10 mouse cellular contexts compared by ENCODE assay signal in the genomic region with DNA sequence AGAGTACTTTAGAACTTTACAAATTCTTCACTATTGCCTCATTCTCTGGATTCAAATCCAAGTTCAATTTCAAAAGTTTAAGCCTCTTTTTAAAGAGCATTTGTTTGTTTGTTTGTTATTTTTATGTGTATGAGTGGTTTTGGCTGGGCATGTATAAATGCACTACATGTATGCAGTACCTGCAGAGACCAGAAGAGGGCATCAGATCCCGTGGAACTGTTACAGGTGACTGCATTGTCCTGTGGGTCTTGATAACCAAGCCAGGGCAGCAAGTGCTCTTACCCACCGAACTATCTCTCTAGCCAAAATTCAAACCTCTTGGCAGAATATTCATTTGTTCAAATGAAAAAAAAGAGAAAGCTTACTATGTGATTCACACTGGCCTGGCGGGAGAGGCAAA. TPM values are rescaled to one million over a fixed set of nuclear protein-coding genes. Genes with fewer than 3 reads are reported as not detected.
A peak's percentile ranks its signal among the peaks of the same experiment; 100 is the strongest.
DNase-seq lines count a peak whose midpoint lies in the region; ATAC-seq and TF ChIP-seq lines count a peak whose summit lies in the region.
"Had no signal": no experiment of that assay in that cellular context is flagged by ENCODE, and none has a peak within 500 bp of the region (broad histone marks: within the 10 kb centered on the region; RNA-seq: fewer than 3 reads in every experiment).

No protein-coding gene starts in this region.

- peak; percentile 57 for DNase-seq in kidney, postnatal 10 days
- no peak for DNase-seq in kidney, adult 18-20 months
- peak; percentile 59 for DNase-seq in R1 (ENCODE audit: low read depth, low spot score)
- peak; percentile 31 for DNase-seq in liver, postnatal 0 days
- DNase-seq in adrenal gland, postnatal 25 days = no peak
- DNase-seq in yolk sac, embryonic 10.5 days (ENCODE audit: low spot score) = no peak

- no peak overlapping the region for H3K4me3 ChIP-seq in E14TG2a.4 (replicated peaks; ENCODE audit: low read length)
- H3K4me3 ChIP-seq in liver, postnatal 0 days (ENCODE audit: low read depth, low read length) = no peak overlapping the region
- H3K4me3 ChIP-seq in forebrain, embryonic 13.5 days = no peak overlapping the region

- peaks cover 48% of the 10 kb centered on the region for H3K27me3 ChIP-seq in E14TG2a.4 (ENCODE audit: insufficient read depth, low read length)
- H3K27me3 ChIP-seq in liver, postnatal 0 days (ENCODE audit: insufficient read depth, low read length) = peaks cover 36% of the 10 kb centered on the region
- peaks cover 44% of the 10 kb centered on the region for H3K27me3 ChIP-seq in forebrain, embryonic 13.5 days

- no peak overlapping the region for H3K4me2 ChIP-seq in liver, postnatal 0 days (ENCODE audit: low read depth, low read length)
- no peak overlapping the region for H3K4me2 ChIP-seq in forebrain, embryonic 13.5 days

- TF ChIP-seq EP300 in liver, postnatal 0 days (IDR thresholded peaks at IDR 0.05; ENCODE audit: low read depth) = no peak

- no peaks in the 10 kb centered on the region for H3K9me3 ChIP-seq in E14TG2a.4 (ENCODE audit: low read length)
- H3K9me3 ChIP-seq in liver, postnatal 0 days (ENCODE audit: low read length) = no peaks in the 10 kb centered on the region
- no peaks in the 10 kb centered on the region for H3K9me3 ChIP-seq in forebrain, embryonic 13.5 days (replicated peaks)

- no peaks in the 10 kb centered on the region for H3K36me3 ChIP-seq in E14TG2a.4 (ENCODE audit: insufficient read depth, low read length)
- H3K36me3 ChIP-seq in liver, postnatal 0 days (replicated peaks; ENCODE audit: insufficient read depth, low read length) = no peaks in the 10 kb centered on the region
- no peaks in the 10 kb centered on the region for H3K36me3 ChIP-seq in forebrain, embryonic 13.5 days (ENCODE audit: poor library complexity, severe bottlenecking)

- peak; percentile 87 for TF ChIP-seq CTCF in E14TG2a.4 (conservative IDR thresholded peaks at IDR 0.05; ENCODE audit: low read length)
- TF ChIP-seq CTCF in liver, postnatal 0 days (IDR thresholded peaks at IDR 0.05; ENCODE audit: low read depth) = peak; percentile 65

- ATAC-seq in liver, postnatal 0 days = no peak
- no peak for ATAC-seq in forebrain, embryonic 13.5 days

- WGBS in liver, postnatal 0 days (ENCODE audit: insufficient replicate concordance) = 48% methylated on average over 3 of the region's 3 CpGs
- 59% methylated on average over 3 of the region's 3 CpGs for WGBS in forebrain, embryonic 13.5 days

- no peak overlapping the region for H3K9ac ChIP-seq in liver, postnatal 0 days (replicated peaks)
- no peak overlapping the region for H3K9ac ChIP-seq in forebrain, embryonic 13.5 days

- no peak overlapping the region for H3K27ac ChIP-seq in liver, postnatal 0 days (ENCODE audit: low read depth)
- no peak overlapping the region for H3K27ac ChIP-seq in forebrain, embryonic 13.5 days

- H3K4me1 ChIP-seq in E14TG2a.4 (replicated peaks; ENCODE audit: low read depth, low read length) = peaks cover 31% of the 10 kb centered on the region
- H3K4me1 ChIP-seq in liver, postnatal 0 days (ENCODE audit: insufficient read depth) = no peaks in the 10 kb centered on the region
- peaks cover 10% of the 10 kb centered on the region for H3K4me1 ChIP-seq in forebrain, embryonic 13.5 days

RNA-seq across cellular contexts. Expression of gene Atp12a, which starts 4.0 kb away (rescaled TPM):
- not detected in 2 replicates for polyA plus RNA-seq in liver, postnatal 0 days (2015; fragmentation: Nextera tagmentation; extraction: Ambion mirVana)
- not detected in 2 replicates for total RNA-seq in adrenal gland, postnatal 25 days (2021)
- polyA plus RNA-seq in forebrain, embryonic 13.5 days (2015; fragmentation: Nextera tagmentation; extraction: Ambion mirVana) = 0.12 and 0.13 TPM in 2 replicates
- total RNA-seq: heart, postnatal 14 days had no signal
- polyA plus RNA-seq: liver, embryonic 16.5 days had no signal

RNA-seq across cellular contexts. Expression of gene Rnf17, which starts 33.5 kb away (rescaled TPM):
- 0.40 and 0.70 TPM in 2 replicates for polyA plus RNA-seq in liver, postnatal 0 days (2015; fragmentation: Nextera tagmentation; extraction: Ambion mirVana)
- 1.6 and 1.7 TPM in 2 replicates for total RNA-seq in adrenal gland, postnatal 25 days (2021)
- 0.28 and 0.57 TPM in 2 replicates for polyA plus RNA-seq in forebrain, embryonic 13.5 days (2015; fragmentation: Nextera tagmentation; extraction: Ambion mirVana)

Comparison
In these comparisons a context has a peak if more than half of its experiments do, and no peak if none do; other contexts are left out.
1. DNase-seq: peak in kidney, postnatal 10 days (single experiment), R1 (single experiment) and liver, postnatal 0 days (single experiment); none in kidney, adult 18-20 months (single experiment), adrenal gland, postnatal 25 days (single experiment) and yolk sac, embryonic 10.5 days (single experiment).